Mouse (Mus musculus): ENCODE results near the gene Wdr35.

DNA sequence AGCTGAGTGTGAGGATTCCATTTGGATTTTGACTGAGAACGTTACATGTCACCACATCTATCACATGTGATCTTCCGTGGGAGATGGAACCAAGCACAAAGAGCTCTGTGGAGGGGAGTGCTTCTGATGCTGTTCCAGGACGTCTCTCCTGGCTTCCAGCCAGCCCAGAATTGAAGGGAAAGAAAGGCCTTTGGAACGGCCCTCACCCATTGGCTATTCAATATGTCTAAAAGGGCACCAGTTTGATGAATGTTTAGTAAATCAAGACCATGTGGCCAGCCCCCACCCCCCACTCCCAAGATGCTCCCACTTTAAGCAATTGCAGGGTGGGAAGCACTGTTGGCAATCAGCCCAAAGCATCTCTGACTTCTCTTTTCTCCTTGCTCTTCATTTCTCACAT lies 97.8 kb downstream of the Wdr35 start:
- no peak for TF ChIP-seq POLR2A (IDR thresholded peaks at IDR 0.05; ENCODE audit: borderline replicate concordance, control insufficient read depth, low read depth, low read length)
- no peak for TF ChIP-seq CTCF (IDR thresholded peaks at IDR 0.05; ENCODE audit: control insufficient read depth, insufficient read depth, low read length)
